Mouse (Mus musculus) B cell, adult 67 days (primary cell): ENCODE results near the gene Olfr1342. TPM values are rescaled to one million over a fixed set of nuclear protein-coding genes. Genes with fewer than 3 reads are reported as not detected.

Experiments
- total RNA-seq, 2 experiments: library from RNA; stranded (reverse); gene quantifications; 4 replicates each; pipeline ENCODE4 v1.2.4; 2023

Gene Olfr1342
- total RNA-seq: not detected

GRCm38 (mm10) chr4:118692412-118692973, at the start of gene Olfr1342:
TSS of gene Olfr1342 (minus strand) at chr4:118692756.

DNA sequence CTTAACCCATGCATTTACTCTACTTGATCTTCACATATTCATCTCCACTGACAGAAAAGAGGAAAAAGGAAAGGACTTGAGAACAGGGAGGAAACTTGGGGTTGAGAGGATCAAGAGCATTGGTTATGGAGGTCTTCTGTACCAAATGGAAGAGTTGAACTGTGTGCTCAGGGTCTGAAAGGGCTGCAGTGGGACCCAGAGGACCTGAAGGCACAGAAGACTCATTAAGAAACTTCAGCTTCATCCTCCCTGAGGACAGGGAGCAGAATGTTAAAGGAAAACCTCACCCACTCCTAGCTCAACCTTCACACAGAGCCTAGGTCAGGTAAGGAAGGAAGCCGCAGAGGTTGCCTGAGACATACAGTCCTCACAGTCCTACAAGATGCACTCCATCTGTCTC, 39.3 kb upstream of the Olfr1342 start, which contains the start of gene Olfr1339:
Gene Olfr1339, plus strand, starts transcription at position 301 of the 400 bp plus-strand sequence.

GRCm38 (mm10) chr4:118719838-118720237, 27.3 kb upstream of the Olfr1342 start, which contains the start of gene Olfr1340:
TSS of gene Olfr1340 (plus strand) at chr4:118720138.

DNA sequence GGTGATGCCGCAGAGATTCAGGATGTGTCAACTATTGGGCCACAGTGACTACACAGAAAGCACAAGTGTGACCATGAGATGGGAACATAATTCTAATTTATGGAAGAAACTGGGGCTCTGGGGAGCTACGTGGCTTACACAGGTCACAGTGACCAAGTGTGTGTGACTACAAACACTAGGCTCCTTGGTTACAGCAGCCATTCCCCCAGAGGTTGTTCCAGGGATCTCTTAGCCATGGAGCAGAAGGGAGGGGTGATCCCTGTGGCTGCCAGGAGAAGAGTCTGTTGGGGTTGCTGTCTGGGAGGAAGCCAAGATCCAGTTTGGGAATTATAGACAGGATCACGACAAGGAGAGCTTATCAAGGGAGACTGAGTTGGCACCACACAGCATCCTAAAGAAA, 10.7 kb upstream of the Olfr1342 start, which contains the start of gene Olfr1341:
Gene Olfr1341, plus strand, starts transcription at position 301 of the 400 bp plus-strand sequence.

DNA sequence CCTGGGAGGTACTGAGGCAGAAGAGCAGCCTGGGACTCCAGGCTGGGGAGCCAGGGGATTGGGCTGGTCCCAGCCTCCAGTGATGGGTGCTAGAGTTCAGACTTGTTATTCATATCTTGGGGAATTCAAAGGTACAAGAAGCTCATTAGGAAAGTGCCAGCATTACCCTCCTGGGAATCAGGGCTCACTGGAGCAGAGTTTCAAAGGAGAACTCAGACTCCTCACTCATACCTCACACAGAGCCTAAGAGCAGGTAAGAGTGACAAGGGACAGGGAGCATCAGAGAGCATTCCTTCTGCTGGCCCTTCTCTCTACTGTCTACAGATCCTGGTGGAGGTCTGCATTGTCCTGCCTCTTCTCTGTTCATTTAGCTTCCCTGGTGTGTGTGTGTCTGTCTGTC, 33.9 kb downstream of the Olfr1342 start, which contains the start of gene Olfr62:
Gene Olfr62, plus strand, starts transcription at position 301 of the 400 bp plus-strand sequence.

Other genes starting within 250 kb of the Olfr1342 start
- under 1 TPM in 1 of 2 experiments, not detected in 1; 0.26 TPM for gene Mpl, start 235.2 kb downstream of the Olfr1342 start, total RNA-seq
- under 1 TPM in 1 of 2 experiments, not detected in 1; 0.23 TPM for gene Tie1, start 202.7 kb downstream of the Olfr1342 start, total RNA-seq
- not detected for gene 2610528J11Rik, start 165.8 kb downstream of the Olfr1342 start, total RNA-seq
- not detected for gene Tmem125, start 148.7 kb downstream of the Olfr1342 start, total RNA-seq
- gene Cfap57, start 72.0 kb downstream of the Olfr1342 start, total RNA-seq: not detected
- gene Ebna1bp2, start 72.0 kb downstream of the Olfr1342 start, total RNA-seq: 10 to 100 TPM; 62.6 to 70.9 TPM
- gene Olfr62, start 33.8 kb downstream of the Olfr1342 start, total RNA-seq: not detected
- gene Olfr1341, start 10.8 kb upstream of the Olfr1342 start, total RNA-seq: not detected
- gene Olfr1340, start 27.4 kb upstream of the Olfr1342 start, total RNA-seq: not detected
- gene Olfr1339, start 39.4 kb upstream of the Olfr1342 start, total RNA-seq: not detected
- not detected for gene Olfr1338, start 66.0 kb upstream of the Olfr1342 start, total RNA-seq
- gene Olfr1337, start 89.8 kb upstream of the Olfr1342 start, total RNA-seq: not detected
- not detected for gene Olfr1335, start 117.2 kb upstream of the Olfr1342 start, total RNA-seq
- gene Olfr1333, start 143.5 kb upstream of the Olfr1342 start, total RNA-seq: not detected
- gene Olfr1331, start 171.9 kb upstream of the Olfr1342 start, total RNA-seq: not detected
- gene Olfr1330, start 195.8 kb upstream of the Olfr1342 start, total RNA-seq: not detected
- gene Olfr1329, start 224.7 kb upstream of the Olfr1342 start, total RNA-seq: not detected
- not detected for gene Olfr1328, start 245.9 kb upstream of the Olfr1342 start, total RNA-seq